Mouse (Mus musculus): ENCODE measurements around the gene Smc3. TPM values are rescaled to one million over a fixed set of nuclear protein-coding genes. Genes with fewer than 3 reads are reported as not detected.

Smc3 gene
- polyA plus RNA-seq, 1 experiment from 2014 or later, result 83.4 TPM

DNA sequence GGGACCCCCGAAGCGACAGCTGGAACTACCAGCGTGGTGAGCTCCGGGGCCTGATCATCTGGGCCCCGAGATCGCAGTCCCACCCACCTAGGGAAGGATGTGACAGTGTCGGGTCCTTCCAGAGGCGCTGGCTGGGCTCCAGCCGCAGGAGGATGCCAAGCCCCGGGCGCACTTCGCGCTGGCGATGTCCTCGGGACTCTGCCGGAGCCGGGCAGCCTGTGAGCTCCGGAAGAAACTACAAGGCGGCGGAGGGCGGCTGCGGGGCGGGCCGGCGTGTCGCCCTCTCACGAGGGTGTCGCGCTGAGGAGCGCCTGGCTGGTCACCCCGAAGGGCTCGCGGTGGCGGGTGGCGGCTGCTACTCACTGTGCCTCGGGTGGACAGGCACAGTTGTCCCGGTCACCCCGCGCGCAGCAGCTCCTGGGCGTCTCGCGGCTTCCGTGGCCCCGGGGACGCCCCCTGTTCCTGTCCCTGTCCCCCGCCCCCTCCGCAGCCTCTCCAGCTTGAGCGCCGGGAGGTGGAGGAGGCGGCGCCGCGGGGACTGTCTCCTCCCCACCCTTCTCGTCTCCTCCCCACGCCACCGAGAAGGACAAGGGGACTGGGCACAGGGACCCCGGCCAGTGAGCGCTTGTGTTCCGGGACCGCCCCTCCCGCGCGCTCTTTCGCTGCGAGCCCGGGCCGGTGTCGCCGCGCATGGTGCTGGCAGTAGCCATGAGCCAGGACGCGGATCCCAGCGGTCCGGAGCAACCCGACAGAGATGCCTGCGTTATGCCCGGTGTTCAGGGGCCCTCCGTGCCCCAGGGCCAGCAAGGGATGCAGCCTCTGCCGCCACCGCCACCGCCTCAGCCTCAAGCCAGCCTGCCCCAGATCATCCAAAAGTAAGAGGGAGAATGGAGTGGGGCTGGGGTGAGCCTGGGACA is 76.8 kb downstream of the Smc3 start, which contains the start of gene Rbm20:
Rbm20 (plus strand) TSS at position 589 of the 917 bp plus-strand sequence.
- Histone ChIP-seq H3K27ac (peak within 1 kb of the TSS; percentile 45; the same call in 1 of the 2 replicates), H3K4me2 (peak within 1 kb of the TSS; percentile 100), H3K36me3 (no peaks in the 10 kb centered on the region), H3K9ac (replicated peaks) (peak within 1 kb of the TSS; percentile 68), H3K4me1 (replicated peaks) (peaks cover 14% of the 10 kb centered on the region; the same call in 1 of the 2 replicates), H3K27me3 (peaks cover 70% of the 10 kb centered on the region), H3K4me3 (replicated peaks) (peak within 1 kb of the TSS; percentile 64), H3K9me3 (no peaks in the 10 kb centered on the region)
- ATAC-seq (ENCODE audit: insufficient number of reproducible peaks, insufficient read depth, low FRiP score, low TSS enrichment, low read depth), result peak; percentile 69; the same call in 1 of the 2 replicates
- under 1% methylated on average over 82 of the region's 82 CpGs for WGBS

DNA sequence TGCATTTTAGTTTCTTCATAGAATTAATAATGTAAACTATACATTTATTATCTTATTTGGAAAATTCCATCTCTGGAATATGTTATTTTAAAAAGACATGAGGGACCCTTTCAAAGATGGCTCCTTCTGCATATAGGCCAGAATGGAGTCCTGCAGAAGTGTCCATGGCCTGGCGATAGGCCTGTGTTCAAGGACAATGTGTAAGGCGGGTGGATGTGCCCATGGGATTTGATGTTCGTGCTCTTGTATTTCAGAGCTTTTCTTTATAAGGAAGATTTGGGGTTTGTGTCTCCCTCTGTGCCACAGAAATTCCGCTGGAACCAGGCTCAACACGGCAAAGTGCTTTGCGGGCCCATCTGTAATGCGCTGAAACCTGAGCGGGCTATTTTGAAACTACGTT is 79.0 kb downstream of the Smc3 start:
- peaks cover 73% of the 10 kb centered on the region for H3K27me3 ChIP-seq
- ATAC-seq (ENCODE audit: insufficient number of reproducible peaks, insufficient read depth, low FRiP score, low TSS enrichment, low read depth), result no peak
- no peak overlapping the region for H3K27ac ChIP-seq
- no peak overlapping the region for H3K4me2 ChIP-seq
- H3K9me3 ChIP-seq, result no peaks in the 10 kb centered on the region
- 93% methylated on average over 9 of the region's 9 CpGs for WGBS
- no peak overlapping the region for H3K9ac ChIP-seq (replicated peaks)
- H3K4me3 ChIP-seq (replicated peaks), result no peak overlapping the region
- peaks cover 28% of the 10 kb centered on the region for H3K4me1 ChIP-seq (replicated peaks)
- no peaks in the 10 kb centered on the region for H3K36me3 ChIP-seq

DNA sequence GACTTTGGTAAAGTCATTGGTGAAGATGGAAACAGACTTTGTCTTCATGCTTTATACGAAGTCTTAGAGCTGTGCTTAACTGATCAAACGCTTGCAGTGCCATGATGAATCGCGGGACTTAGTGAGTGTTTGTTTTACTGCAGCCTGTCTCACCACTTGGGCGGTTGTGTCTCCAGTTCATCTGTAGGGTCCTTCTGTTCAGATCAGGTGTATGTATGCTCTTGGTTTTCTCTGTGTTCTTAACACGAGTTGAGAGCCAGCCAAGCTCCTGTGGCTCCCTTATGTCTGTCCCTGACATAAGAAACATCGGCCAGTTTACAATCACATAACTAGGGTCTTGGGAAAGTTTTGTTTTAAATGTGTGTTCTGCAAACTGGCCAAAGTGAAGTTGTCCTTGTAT is 79.8 kb downstream of the Smc3 start:
- ATAC-seq (ENCODE audit: insufficient number of reproducible peaks, insufficient read depth, low FRiP score, low TSS enrichment, low read depth), result no peak
- H3K4me1 ChIP-seq (replicated peaks), result peaks cover 28% of the 10 kb centered on the region
- no peaks in the 10 kb centered on the region for H3K36me3 ChIP-seq
- H3K4me2 ChIP-seq, result no peak overlapping the region
- H3K9me3 ChIP-seq, result no peaks in the 10 kb centered on the region
- peaks cover 68% of the 10 kb centered on the region for H3K27me3 ChIP-seq
- WGBS, result 86% methylated on average over 7 of the region's 7 CpGs
- no peak overlapping the region for H3K9ac ChIP-seq (replicated peaks)
- no peak overlapping the region for H3K27ac ChIP-seq
- H3K4me3 ChIP-seq (replicated peaks), result no peak overlapping the region

DNA sequence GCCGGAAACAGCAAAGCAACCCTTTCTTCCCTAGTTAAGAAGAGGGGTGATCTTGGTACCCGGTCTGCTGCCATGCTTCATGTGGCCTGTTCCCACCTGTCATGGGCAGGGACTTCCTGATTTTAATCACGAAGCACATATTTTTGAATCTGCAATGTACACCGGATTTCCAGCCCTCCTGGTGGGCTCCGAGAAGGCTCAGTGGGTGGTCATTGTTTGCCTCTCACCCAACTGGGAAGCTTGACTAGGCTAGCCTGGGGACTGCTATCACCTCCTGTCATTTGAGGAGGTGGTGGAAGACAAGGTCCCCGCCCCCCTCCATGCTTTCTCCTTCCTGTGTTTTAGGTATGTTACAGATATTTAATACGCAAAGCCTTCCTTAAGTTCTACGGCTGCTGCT is 82.2 kb downstream of the Smc3 start:
- no peaks in the 10 kb centered on the region for H3K9me3 ChIP-seq
- H3K27ac ChIP-seq, result no peak overlapping the region
- H3K4me1 ChIP-seq (replicated peaks), result peaks cover 15% of the 10 kb centered on the region
- peak; percentile 52; the same call in 1 of the 2 replicates for ATAC-seq (ENCODE audit: insufficient number of reproducible peaks, insufficient read depth, low FRiP score, low TSS enrichment, low read depth)
- H3K4me2 ChIP-seq, result no peak overlapping the region; the same call in 1 of the 2 replicates
- H3K36me3 ChIP-seq, result no peaks in the 10 kb centered on the region
- 30% methylated on average over 8 of the region's 8 CpGs for WGBS
- H3K4me3 ChIP-seq (replicated peaks), result no peak overlapping the region
- H3K27me3 ChIP-seq, result peaks cover 44% of the 10 kb centered on the region
- H3K9ac ChIP-seq (replicated peaks), result no peak overlapping the region

DNA sequence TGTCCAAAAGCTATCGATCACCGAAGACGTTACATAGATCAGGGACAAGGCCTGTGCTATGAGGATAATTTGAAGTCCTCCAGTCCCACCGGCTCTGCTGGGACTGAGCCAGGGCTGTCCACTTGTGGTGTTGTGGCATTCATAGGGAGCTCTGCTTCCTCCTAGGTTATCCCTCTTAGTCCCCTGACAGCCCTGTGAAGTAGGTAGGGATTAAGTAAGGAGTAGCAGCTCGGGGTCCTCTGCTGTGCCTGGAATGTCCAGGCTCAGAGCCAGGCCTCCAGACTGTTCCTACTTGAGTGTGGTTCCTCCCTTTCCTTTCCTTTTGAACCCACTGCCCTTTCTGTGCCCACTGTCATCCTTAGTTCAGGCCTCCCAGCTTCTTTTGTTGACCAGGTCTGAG is 87.4 kb downstream of the Smc3 start:
- Histone ChIP-seq H3K27me3 (peaks cover 17% of the 10 kb centered on the region), H3K4me1 (replicated peaks) (peaks cover 14% of the 10 kb centered on the region), H3K4me3 (replicated peaks) (no peak overlapping the region), H3K4me2 (no peak overlapping the region), H3K27ac (no peak overlapping the region), H3K9ac (replicated peaks) (no peak overlapping the region), H3K36me3 (no peaks in the 10 kb centered on the region), H3K9me3 (no peaks in the 10 kb centered on the region)
- ATAC-seq (ENCODE audit: insufficient number of reproducible peaks, insufficient read depth, low FRiP score, low TSS enrichment, low read depth), result no peak
- 88% methylated on average over 5 of the region's 5 CpGs for WGBS

DNA sequence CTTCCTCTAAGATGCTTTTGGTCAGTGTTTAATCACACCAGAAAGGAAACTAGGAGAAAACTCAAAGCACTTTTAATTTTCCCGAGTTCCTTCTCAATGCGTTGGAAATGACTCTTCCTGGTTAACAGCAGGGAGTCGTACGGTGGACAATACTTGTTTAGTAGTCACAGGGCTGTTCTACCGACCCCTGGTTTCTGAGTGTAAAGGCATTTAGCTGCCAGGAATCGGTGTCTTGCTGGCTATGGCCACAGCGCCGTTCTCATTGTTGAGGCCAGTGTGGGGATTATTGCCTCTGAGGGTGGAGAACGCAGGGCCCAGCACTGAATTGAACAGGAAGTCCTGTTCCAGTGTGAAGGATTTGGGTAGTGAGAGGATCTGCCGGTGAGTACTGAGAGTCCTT is 90.6 kb downstream of the Smc3 start:
- ATAC-seq (ENCODE audit: insufficient number of reproducible peaks, insufficient read depth, low FRiP score, low TSS enrichment, low read depth), result no peak

DNA sequence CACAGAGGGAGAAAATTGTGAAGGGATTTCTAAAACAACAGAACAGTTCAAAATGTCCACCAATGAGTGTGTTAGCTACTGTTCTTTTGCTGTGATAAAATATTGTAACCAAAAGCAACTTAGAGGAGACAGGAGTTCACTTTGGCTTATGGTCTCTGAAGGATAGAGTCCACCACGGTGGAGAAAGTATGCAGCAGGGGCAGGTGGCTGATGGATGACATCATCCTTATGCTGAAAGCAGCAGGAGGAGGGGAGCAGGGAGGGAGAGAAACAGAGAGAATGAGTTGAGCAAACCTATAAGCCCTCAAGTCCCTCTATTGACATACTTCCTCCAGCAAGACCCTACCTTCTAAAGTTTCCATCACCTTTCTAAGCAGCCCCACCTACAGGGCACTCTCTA is 93.8 kb downstream of the Smc3 start:
- WGBS, result 32% methylated on average over 1 of the region's 1 CpGs
- ATAC-seq (ENCODE audit: insufficient number of reproducible peaks, insufficient read depth, low FRiP score, low TSS enrichment, low read depth), result no peak

More for the DNA sequence above, 90.6 kb downstream of the Smc3 start:
- H3K4me2 ChIP-seq, result no peak overlapping the region
- WGBS, result 75% methylated on average over 10 of the region's 10 CpGs
- no peak overlapping the region for H3K4me3 ChIP-seq (replicated peaks)
- H3K27ac ChIP-seq, result no peak overlapping the region
- no peaks in the 10 kb centered on the region for H3K9me3 ChIP-seq
- no peak overlapping the region for H3K9ac ChIP-seq (replicated peaks)
- H3K4me1 ChIP-seq (replicated peaks), result 0 out of 2 replicates have a peak, but pooled peaks cover 5% of the 10 kb centered on the region
- no peaks in the 10 kb centered on the region for H3K36me3 ChIP-seq
- H3K27me3 ChIP-seq, result no peaks in the 10 kb centered on the region

More for the DNA sequence above, 93.8 kb downstream of the Smc3 start:
- no peak overlapping the region for H3K27ac ChIP-seq
- H3K4me3 ChIP-seq (replicated peaks), result no peak overlapping the region
- peaks cover 14% of the 10 kb centered on the region for H3K4me1 ChIP-seq (replicated peaks)
- no peaks in the 10 kb centered on the region for H3K9me3 ChIP-seq
- no peak overlapping the region for H3K9ac ChIP-seq (replicated peaks)
- no peak overlapping the region for H3K4me2 ChIP-seq
- H3K36me3 ChIP-seq, result no peaks in the 10 kb centered on the region
- no peaks in the 10 kb centered on the region for H3K27me3 ChIP-seq

Other genes starting within 250 kb of the Smc3 start
- gene Gm10197, start 228.6 kb upstream of the Smc3 start, polyA plus RNA-seq (2016; fragmentation: Nextera tagmentation; extraction: Ambion mirVana), result not detected in 2 replicates
- 46.7 and 53.1 TPM in 2 replicates for gene Smndc1, start 209.8 kb upstream of the Smc3 start, polyA plus RNA-seq (2016; fragmentation: Nextera tagmentation; extraction: Ambion mirVana)
- 3.2 and 3.9 TPM in 2 replicates for gene Dusp5, start 71.3 kb upstream of the Smc3 start, polyA plus RNA-seq (2016; fragmentation: Nextera tagmentation; extraction: Ambion mirVana)
- gene Nutf2-ps1, start 11.3 kb upstream of the Smc3 start, polyA plus RNA-seq (2016; fragmentation: Nextera tagmentation; extraction: Ambion mirVana), result 449 and 459 TPM in 2 replicates
- gene Rbm20, start 76.9 kb downstream of the Smc3 start, polyA plus RNA-seq (2016; fragmentation: Nextera tagmentation; extraction: Ambion mirVana), result 4.3 and 5.1 TPM in 2 replicates